ENCODE assay signal across 14 mouse cellular contexts in the genomic region with DNA sequence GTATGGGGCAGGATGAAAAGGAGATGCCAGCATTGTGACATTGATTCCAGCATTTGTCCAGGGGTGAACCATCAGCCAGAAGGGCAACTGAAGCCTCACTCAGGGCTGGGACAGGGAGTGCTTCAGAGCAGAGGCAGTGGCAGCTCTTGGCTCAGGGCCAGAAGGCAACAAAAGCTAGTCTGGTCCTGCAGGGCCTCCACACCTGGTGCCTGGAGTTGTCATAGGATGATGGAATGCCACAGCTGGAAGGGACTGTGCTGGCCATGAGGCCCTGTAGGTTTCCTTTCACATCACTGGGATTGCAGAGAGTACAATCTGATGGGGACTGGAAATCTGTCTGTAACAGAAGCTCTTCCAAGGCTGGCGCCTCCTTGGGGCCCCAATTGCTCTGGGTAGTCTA.
DNase-seq lines count a peak whose midpoint lies in the region; ATAC-seq and TF ChIP-seq lines count a peak whose summit lies in the region.
"Had no signal": no experiment of that assay in that cellular context is flagged by ENCODE, and none has a peak within 500 bp of the region (broad histone marks: within the 10 kb centered on the region; RNA-seq: fewer than 3 reads in every experiment).

No protein-coding gene starts in this region.

- no peak for ATAC-seq in liver, postnatal 0 days
- peak; percentile 89 for ATAC-seq in embryonic facial prominence, embryonic 14.5 days (ENCODE audit: low read depth)
- ATAC-seq in limb, embryonic 12.5 days (ENCODE audit: insufficient number of reproducible peaks, insufficient read depth, low FRiP score, low TSS enrichment, low read depth), result peak; percentile 78
- ATAC-seq: CD4-positive, CD25-positive, alpha-beta regulatory T cell, adult 4 months; inflammation-experienced regulatory T-cells, adult 6 months; midbrain, embryonic 16.5 days had no signal

- DNase-seq in gastrocnemius, postnatal 10 days, result peak; percentile 23
- DNase-seq in gastrocnemius, postnatal 25 days, result no peak
- peak; percentile 24 for DNase-seq in liver
- no peak for DNase-seq in liver, postnatal 0 days
- DNase-seq in embryonic facial prominence, embryonic 14.5 days (ENCODE audit: low spot score), result peak; percentile 89
- DNase-seq in layer of hippocampus, adult 9-10 months (ENCODE audit: low spot score), result no peak

- H3K27me3 ChIP-seq in liver, postnatal 0 days (ENCODE audit: insufficient read depth, low read length), result no peaks in the 10 kb centered on the region
- H3K27me3 ChIP-seq in embryonic facial prominence, embryonic 14.5 days (replicated peaks; ENCODE audit: control insufficient read depth, insufficient read depth, low read length), result no peaks in the 10 kb centered on the region
- no peaks in the 10 kb centered on the region; the same call in 1 of the 2 replicates for H3K27me3 ChIP-seq in limb, embryonic 12.5 days
- H3K27me3 ChIP-seq: forebrain, embryonic 12.5 days; neural tube, embryonic 15.5 days had no signal

- H3K27ac ChIP-seq in liver, postnatal 0 days (ENCODE audit: low read depth), result no peak overlapping the region
- no peak overlapping the region; the same call in 1 of the 2 replicates for H3K27ac ChIP-seq in embryonic facial prominence, embryonic 14.5 days (replicated peaks; ENCODE audit: low read depth, low read length)
- no peak overlapping the region for H3K27ac ChIP-seq in limb, embryonic 12.5 days
- H3K27ac ChIP-seq: forebrain, embryonic 12.5 days; liver, embryonic 14.5 days; macrophage; neural tube, embryonic 15.5 days had no signal

- H3K9ac ChIP-seq in liver, postnatal 0 days (replicated peaks), result no peak overlapping the region
- no peak overlapping the region for H3K9ac ChIP-seq in embryonic facial prominence, embryonic 14.5 days (ENCODE audit: low read depth, low read length)
- no peak overlapping the region for H3K9ac ChIP-seq in limb, embryonic 12.5 days (replicated peaks)
- H3K9ac ChIP-seq: forebrain, embryonic 12.5 days; liver, embryonic 14.5 days; neural tube, embryonic 15.5 days had no signal

- H3K36me3 ChIP-seq in liver, postnatal 0 days (replicated peaks; ENCODE audit: insufficient read depth, low read length), result no peaks in the 10 kb centered on the region
- H3K36me3 ChIP-seq in embryonic facial prominence, embryonic 14.5 days (ENCODE audit: control insufficient read depth, insufficient read depth, low read length), result no peaks in the 10 kb centered on the region
- H3K36me3 ChIP-seq in limb, embryonic 12.5 days, result no peaks in the 10 kb centered on the region
- H3K36me3 ChIP-seq: forebrain, embryonic 12.5 days; neural tube, embryonic 15.5 days had no signal

- H3K4me2 ChIP-seq in liver, postnatal 0 days (ENCODE audit: low read depth, low read length), result no peak overlapping the region
- no peak overlapping the region for H3K4me2 ChIP-seq in embryonic facial prominence, embryonic 14.5 days (ENCODE audit: low read depth, low read length)
- H3K4me2 ChIP-seq in limb, embryonic 12.5 days, result no peak overlapping the region
- H3K4me2 ChIP-seq: forebrain, embryonic 12.5 days; neural tube, embryonic 15.5 days had no signal

- TF ChIP-seq CTCF in liver, postnatal 0 days (IDR thresholded peaks at IDR 0.05; ENCODE audit: low read depth), result no peak

- H3K9me3 ChIP-seq in liver, postnatal 0 days (ENCODE audit: low read length), result no peaks in the 10 kb centered on the region
- no peaks in the 10 kb centered on the region for H3K9me3 ChIP-seq in embryonic facial prominence, embryonic 14.5 days (ENCODE audit: control insufficient read depth, low read length)
- 0 out of 2 replicates have a peak, but pooled peaks cover 3% of the 10 kb centered on the region for H3K9me3 ChIP-seq in limb, embryonic 12.5 days
- H3K9me3 ChIP-seq: forebrain, embryonic 12.5 days; neural tube, embryonic 15.5 days had no signal

- TF ChIP-seq EP300 in liver, postnatal 0 days (IDR thresholded peaks at IDR 0.05; ENCODE audit: low read depth), result no peak

- H3K4me1 ChIP-seq in liver, postnatal 0 days (ENCODE audit: insufficient read depth), result no peaks in the 10 kb centered on the region
- peaks cover 25% of the 10 kb centered on the region for H3K4me1 ChIP-seq in embryonic facial prominence, embryonic 14.5 days (ENCODE audit: control insufficient read depth, insufficient read depth, low read length)
- H3K4me1 ChIP-seq in limb, embryonic 12.5 days (replicated peaks), result peaks cover 31% of the 10 kb centered on the region
- H3K4me1 ChIP-seq: neural tube, embryonic 15.5 days had no signal

- WGBS in liver, postnatal 0 days (ENCODE audit: insufficient replicate concordance), result 89% methylated on average over 1 of the region's 1 CpGs
- 78% methylated on average over 1 of the region's 1 CpGs for WGBS in embryonic facial prominence, embryonic 14.5 days
- 87% methylated on average over 1 of the region's 1 CpGs for WGBS in limb, embryonic 12.5 days

- H3K4me3 ChIP-seq in liver, postnatal 0 days (ENCODE audit: low read depth, low read length), result no peak overlapping the region
- no peak overlapping the region for H3K4me3 ChIP-seq in embryonic facial prominence, embryonic 14.5 days (ENCODE audit: low read depth, low read length)
- H3K4me3 ChIP-seq in limb, embryonic 12.5 days (replicated peaks), result no peak overlapping the region
- H3K4me3 ChIP-seq: forebrain, embryonic 12.5 days; neural tube, embryonic 15.5 days had no signal

Comparison
In these comparisons a context has a peak if more than half of its experiments do, and no peak if none do; other contexts are left out.
1. DNase-seq: peak in gastrocnemius, postnatal 10 days (single experiment), liver (single experiment) and embryonic facial prominence, embryonic 14.5 days (single experiment); none in gastrocnemius, postnatal 25 days (single experiment), liver, postnatal 0 days (single experiment) and layer of hippocampus, adult 9-10 months (single experiment).